ENCODE assay signal across 13 mouse cellular contexts in the genomic region with DNA sequence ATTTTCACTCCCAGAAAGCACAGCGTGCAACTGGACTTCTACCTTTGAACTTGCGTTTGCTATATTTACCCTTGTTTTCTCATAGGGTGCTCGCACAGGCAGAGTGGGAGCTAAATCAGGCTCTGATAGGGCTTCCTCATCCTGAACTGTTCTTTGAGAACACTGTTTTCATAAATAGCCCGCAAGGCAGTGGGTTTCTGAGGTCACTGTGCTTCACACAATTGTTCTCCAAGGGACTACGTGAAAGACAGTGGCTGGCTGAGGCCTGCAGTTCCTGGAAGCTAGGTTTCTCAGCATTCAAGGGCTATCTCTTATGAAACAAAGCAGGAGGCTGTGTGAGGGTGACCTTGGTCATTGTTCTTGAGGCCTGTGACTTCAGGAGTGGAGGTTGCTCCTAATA.
A peak's percentile ranks its signal among the peaks of the same experiment; 100 is the strongest.
DNase-seq lines count a peak whose midpoint lies in the region; TF ChIP-seq lines count a peak whose summit lies in the region.
"Had no signal": no experiment of that assay in that cellular context is flagged by ENCODE, and none has a peak within 500 bp of the region (broad histone marks: within the 10 kb centered on the region; RNA-seq: fewer than 3 reads in every experiment).

No protein-coding gene starts in this region.

- H3K27ac ChIP-seq in kidney, adult 2 months (ENCODE audit: insufficient read depth, low read depth, low read length), result no peak overlapping the region
- H3K27ac ChIP-seq: forebrain, embryonic 12.5 days; limb, embryonic 13.5 days had no signal

- TF ChIP-seq CTCF in kidney, adult 2 months (conservative IDR thresholded peaks at IDR 0.05; ENCODE audit: insufficient read depth, insufficient read length, low read depth, low read length), result no peak

- H3K36me3 ChIP-seq in kidney, adult 2 months (ENCODE audit: control insufficient read depth, insufficient read depth, low read length), result no peaks in the 10 kb centered on the region
- H3K36me3 ChIP-seq: forebrain, embryonic 12.5 days; limb, embryonic 13.5 days had no signal

- H3K4me1 ChIP-seq in kidney, adult 2 months (ENCODE audit: control insufficient read depth, insufficient read depth, low read length), result no peaks in the 10 kb centered on the region; the same call in 1 of the 2 replicates
- H3K4me1 ChIP-seq: forebrain, embryonic 12.5 days had no signal

- H3K4me3 ChIP-seq in kidney, adult 2 months (ENCODE audit: insufficient read depth, low read depth, low read length), result no peak overlapping the region
- H3K4me3 ChIP-seq: forebrain, embryonic 12.5 days; limb, embryonic 13.5 days; myocyte had no signal

- no peaks in the 10 kb centered on the region for H3K27me3 ChIP-seq in kidney, adult 2 months (replicated peaks; ENCODE audit: control insufficient read depth, insufficient read depth, low read length)
- H3K27me3 ChIP-seq: forebrain, embryonic 12.5 days; limb, embryonic 13.5 days had no signal

- no peak for TF ChIP-seq POLR2A in kidney, adult 2 months (IDR thresholded peaks at IDR 0.05; ENCODE audit: low read depth, low read length)

- 68% methylated on average over 5 of the region's 5 CpGs for WGBS in kidney, adult 2 months

- DNase-seq in gastrocnemius, postnatal 25 days, result peak; percentile 5
- DNase-seq in gastrocnemius, postnatal 4 days (ENCODE audit: low spot score in 2 of 2), result no peak
- peak; percentile 82 for DNase-seq in heart, adult 8-10 months (ENCODE audit: low spot score)
- peak; percentile 49 for DNase-seq in kidney, adult 2 months
- DNase-seq in lung, postnatal 10 days, result peak; percentile 54
- DNase-seq in layer of hippocampus, adult 18-20 months (ENCODE audit: low spot score in 2 of 2), result no peak
- no peak for DNase-seq in thymus, postnatal 0 days (ENCODE audit: low spot score)
- DNase-seq in layer of hippocampus, postnatal 14 days (ENCODE audit: low spot score in 2 of 2), result no peak
- DNase-seq: right cerebral cortex, postnatal 25 days; thymus, postnatal 14 days had no signal

Comparison
In these comparisons a context has a peak if more than half of its experiments do, and no peak if none do; other contexts are left out.
1. DNase-seq: peak in gastrocnemius, postnatal 25 days (single experiment), heart, adult 8-10 months (single experiment), kidney, adult 2 months (single experiment) and lung, postnatal 10 days (single experiment); none in gastrocnemius, postnatal 4 days (0 of 2), layer of hippocampus, adult 18-20 months (0 of 2), thymus, postnatal 0 days (single experiment) and layer of hippocampus, postnatal 14 days (0 of 2).